Mouse (Mus musculus) frontal cortex, adult 2 months (tissue): ENCODE measurements around the gene Mastl. TPM values are rescaled to one million over a fixed set of nuclear protein-coding genes. Genes with fewer than 3 reads are reported as not detected.
A peak's percentile ranks its signal among the peaks of the same experiment; 100 is the strongest.

ENCODE experiments used
- DNase-seq, 2 experiments: peaks; one replicate each; pipeline ENCODE4 v3.0.0; 2022; ENCODE audit warnings: low spot score in 1 of 2; ENCODE audit errors: extremely low spot score in 1 of 2
- polyA plus RNA-seq: library from polyadenylated mRNA; depleted of rRNA; stranded (reverse); fragments of >200 nt; gene quantifications from 2 replicates; pipeline ENCODE4 v1.2.3, GENCODE M21; 2012; rRNA removed

Gene Mastl
- polyA plus RNA-seq: 0.46 and 0.54 TPM in 2 replicates

- peak; percentile 96 to 97 for DNase-seq
These were observed at the start of gene Mastl, which contains the start of gene Yme1l1 for GRCm38 (mm10) chr2:23155777-23156607. Gene Mastl, minus strand, starts transcription at chr2:23156024. Gene Yme1l1, plus strand, starts transcription at chr2:23156369.

GRCm38 (mm10) chr2:23202900-23203670, 47.3 kb upstream of the Mastl start:
- no peak for DNase-seq

GRCm38 (mm10) chr2:23201034-23201433, 45.2 kb upstream of the Mastl start:
- no peak for DNase-seq

- no peak for DNase-seq
These were observed 38.5 kb upstream of the Mastl start for GRCm38 (mm10) chr2:23194366-23194765.

GRCm38 (mm10) chr2:23172305-23172704, 16.5 kb upstream of the Mastl start:
- DNase-seq: no peak

GRCm38 (mm10) chr2:23156608-23157081, 821 bp upstream of the Mastl start:
- DNase-seq: no peak

GRCm38 (mm10) chr2:23155199-23155621, 614 bp downstream of the Mastl start:
- DNase-seq: no peak

- DNase-seq: no peak
These were observed 36.3 kb downstream of the Mastl start for GRCm38 (mm10) chr2:23119573-23119972.

GRCm38 (mm10) chr2:23102266-23102665, 53.6 kb downstream of the Mastl start:
- DNase-seq: no peak

GRCm38 (mm10) chr2:23097028-23097427, 58.8 kb downstream of the Mastl start:
- no peak for DNase-seq

GRCm38 (mm10) chr2:23092216-23092615, 63.6 kb downstream of the Mastl start:
- DNase-seq: peak in 1 of 2 experiments; percentile 50

GRCm38 (mm10) chr2:23084540-23084939, 71.3 kb downstream of the Mastl start:
- no peak for DNase-seq

GRCm38 (mm10) chr2:23078588-23078987, 77.2 kb downstream of the Mastl start:
- no peak for DNase-seq

- DNase-seq: no peak
These were observed 78.1 kb downstream of the Mastl start for GRCm38 (mm10) chr2:23077693-23078092.

- no peak for DNase-seq
These were observed 79.0 kb downstream of the Mastl start for GRCm38 (mm10) chr2:23076783-23077182.

- DNase-seq: no peak
These were observed 80.0 kb downstream of the Mastl start for GRCm38 (mm10) chr2:23075846-23076245.

GRCm38 (mm10) chr2:23071406-23071805, 84.4 kb downstream of the Mastl start:
- no peak for DNase-seq

GRCm38 (mm10) chr2:23070491-23070890, 85.3 kb downstream of the Mastl start:
- no peak for DNase-seq

GRCm38 (mm10) chr2:23068894-23069744, 86.7 kb downstream of the Mastl start:
- DNase-seq: peak; percentile 91 to 95

- no peak for DNase-seq
These were observed 87.5 kb downstream of the Mastl start for GRCm38 (mm10) chr2:23068370-23068737.
